Mouse (Mus musculus): ENCODE measurements around the gene Fabp3. TPM values are rescaled to one million over a fixed set of nuclear protein-coding genes. Genes with fewer than 3 reads are reported as not detected.
A peak's percentile ranks its signal among the peaks of the same experiment; 100 is the strongest.

The Fabp3 gene
- polyA plus RNA-seq, 1 experiment from 2014 or later: 7.2 TPM

- Histone ChIP-seq H3K9me3 (replicated peaks) (no peaks in the 10 kb centered on the region), H3K27me3 (ENCODE audit: low read depth, poor library complexity, severe bottlenecking) (peaks cover 72% of the 10 kb centered on the region)
- under 1% methylated on average over 62 of the region's 62 CpGs for WGBS
Measured at GRCm38 (mm10) chr4:130275016-130275822, 33.2 kb upstream of the Fabp3 start.

GRCm38 (mm10) chr4:130275823-130276105 lies 32.6 kb upstream of the Fabp3 start:
- Histone ChIP-seq H3K27ac (replicated peaks) (peak overlapping the region; percentile 96), H3K4me3 (peak overlapping the region; percentile 83), H3K4me1 (peaks cover 41% of the 10 kb centered on the region), H3K27me3 (ENCODE audit: low read depth, poor library complexity, severe bottlenecking) (peaks cover 72% of the 10 kb centered on the region), H3K36me3 (0 out of 2 replicates have a peak, but pooled peaks cover 4% of the 10 kb centered on the region), H3K9me3 (replicated peaks) (no peaks in the 10 kb centered on the region)
- 55% methylated on average over 5 of the region's 5 CpGs for WGBS
- DNase-seq (ENCODE audit: low spot score): no peak

More at GRCm38 (mm10) chr4:130275016-130275822, 33.2 kb upstream of the Fabp3 start:
- H3K4me1 ChIP-seq: peaks cover 41% of the 10 kb centered on the region
- peak overlapping the region; percentile 83 for H3K4me3 ChIP-seq
- DNase-seq (ENCODE audit: low spot score): peak; percentile 69
- peak overlapping the region; percentile 96 for H3K27ac ChIP-seq (replicated peaks)
- H3K36me3 ChIP-seq: 0 out of 2 replicates have a peak, but pooled peaks cover 4% of the 10 kb centered on the region

- Histone ChIP-seq H3K36me3 (no peaks in the 10 kb centered on the region), H3K4me1 (peaks cover 41% of the 10 kb centered on the region), H3K27ac (replicated peaks) (no peak overlapping the region), H3K9me3 (replicated peaks) (no peaks in the 10 kb centered on the region), H3K4me3 (no peak overlapping the region), H3K27me3 (ENCODE audit: low read depth, poor library complexity, severe bottlenecking) (peaks cover 70% of the 10 kb centered on the region)
- WGBS: 69% methylated on average over 7 of the region's 7 CpGs
- no peak for DNase-seq (ENCODE audit: low spot score)
Measured at GRCm38 (mm10) chr4:130276573-130277176, 31.7 kb upstream of the Fabp3 start.

DNA sequence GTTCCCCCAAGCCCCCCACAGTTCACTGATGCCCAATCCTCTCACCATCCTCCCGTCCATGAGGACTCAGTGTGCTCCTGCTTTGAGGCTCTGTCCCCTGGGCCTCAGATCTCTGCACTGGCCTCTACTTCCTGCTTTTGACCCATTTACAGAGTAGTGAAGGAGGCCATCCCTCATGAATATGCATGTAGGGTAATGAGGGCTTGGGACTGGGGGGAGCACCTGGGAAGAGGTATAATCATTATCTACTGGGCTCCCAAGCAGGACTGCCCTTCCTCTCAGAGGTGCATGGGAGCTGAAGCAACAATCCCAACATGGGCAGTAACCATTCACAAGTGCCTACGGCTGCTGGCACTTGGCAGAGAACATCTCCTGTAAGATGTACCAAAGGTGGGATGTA lies 29.3 kb upstream of the Fabp3 start, which contains the start of gene Serinc2:
Serinc2 (minus strand) TSS at position 101 of the 400 bp plus-strand sequence.
- Histone ChIP-seq H3K27me3 (ENCODE audit: low read depth, poor library complexity, severe bottlenecking) (peaks cover 54% of the 10 kb centered on the region), H3K9me3 (replicated peaks) (no peaks in the 10 kb centered on the region), H3K36me3 (no peaks in the 10 kb centered on the region), H3K4me1 (peaks cover 27% of the 10 kb centered on the region), H3K27ac (replicated peaks) (no peak within 1 kb of the TSS), H3K4me3 (no peak within 1 kb of the TSS)
- WGBS: 67% methylated on average over 2 of the region's 2 CpGs
- no peak for DNase-seq (ENCODE audit: low spot score)

GRCm38 (mm10) chr4:130282856-130283255 lies 25.5 kb upstream of the Fabp3 start:
- H3K27me3 ChIP-seq (ENCODE audit: low read depth, poor library complexity, severe bottlenecking): peaks cover 29% of the 10 kb centered on the region
- H3K9me3 ChIP-seq (replicated peaks): no peaks in the 10 kb centered on the region
- H3K36me3 ChIP-seq: no peaks in the 10 kb centered on the region
- H3K4me3 ChIP-seq: no peak overlapping the region
- H3K27ac ChIP-seq (replicated peaks): no peak overlapping the region
- no peaks in the 10 kb centered on the region for H3K4me1 ChIP-seq
- WGBS: 79% methylated on average over 5 of the region's 5 CpGs
- DNase-seq (ENCODE audit: low spot score): no peak

DNA sequence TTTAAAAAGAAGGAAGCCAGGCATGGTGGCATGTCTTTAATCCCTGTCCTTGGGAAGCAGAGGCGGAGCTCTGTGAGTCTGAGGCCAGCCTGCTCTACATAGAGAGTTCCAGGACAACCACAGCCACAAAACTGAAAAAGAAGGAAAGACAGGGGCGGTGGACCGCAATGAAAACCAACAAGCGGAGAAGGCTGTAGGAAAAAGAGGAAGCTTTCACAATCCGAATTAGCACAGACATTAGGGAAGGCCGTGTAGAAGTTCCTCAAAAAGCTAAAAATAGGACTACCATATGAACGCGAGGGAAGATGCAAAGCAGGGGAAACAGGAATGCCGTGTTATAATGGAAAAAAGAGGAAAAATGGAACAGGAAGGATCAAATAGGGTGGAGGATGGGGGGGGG lies 24.6 kb upstream of the Fabp3 start:
- 89% methylated on average over 9 of the region's 9 CpGs for WGBS
- no peaks in the 10 kb centered on the region for H3K4me1 ChIP-seq

DNA sequence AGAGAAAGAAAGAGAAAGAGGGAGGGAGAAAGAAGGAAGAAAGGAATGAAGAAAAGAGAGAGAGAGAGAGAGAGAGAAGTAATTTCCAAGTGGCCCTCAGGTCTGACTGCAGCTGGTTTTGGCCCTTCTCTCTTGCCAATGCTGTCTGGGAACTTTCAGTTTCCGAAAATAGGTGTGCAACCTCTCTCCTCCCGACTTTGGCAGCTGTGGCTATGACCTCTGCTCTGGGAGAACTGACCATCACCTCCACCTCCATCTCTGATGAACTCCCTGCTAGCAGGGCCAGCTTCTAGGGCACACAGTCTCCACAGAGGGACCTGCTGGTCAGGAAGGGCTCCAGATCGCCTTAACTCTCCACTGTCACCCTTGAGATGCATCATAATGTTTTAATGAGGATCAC lies 21.9 kb upstream of the Fabp3 start:
- Histone ChIP-seq H3K4me1 (no peaks in the 10 kb centered on the region), H3K9me3 (replicated peaks) (no peaks in the 10 kb centered on the region), H3K4me3 (no peak overlapping the region), H3K27me3 (ENCODE audit: low read depth, poor library complexity, severe bottlenecking) (0 out of 2 replicates have a peak, but pooled peaks cover 8% of the 10 kb centered on the region), H3K36me3 (no peaks in the 10 kb centered on the region), H3K27ac (replicated peaks) (no peak overlapping the region)
- DNase-seq (ENCODE audit: low spot score): no peak
- 54% methylated on average over 3 of the region's 3 CpGs for WGBS

More for the DNA sequence above, 24.6 kb upstream of the Fabp3 start:
- H3K9me3 ChIP-seq (replicated peaks): no peaks in the 10 kb centered on the region
- DNase-seq (ENCODE audit: low spot score): no peak
- H3K36me3 ChIP-seq: no peaks in the 10 kb centered on the region
- no peak overlapping the region for H3K27ac ChIP-seq (replicated peaks)
- 0 out of 2 replicates have a peak, but pooled peaks cover 20% of the 10 kb centered on the region for H3K27me3 ChIP-seq (ENCODE audit: low read depth, poor library complexity, severe bottlenecking)
- H3K4me3 ChIP-seq: no peak overlapping the region

- Histone ChIP-seq H3K27ac (replicated peaks) (no peak overlapping the region), H3K36me3 (no peaks in the 10 kb centered on the region), H3K27me3 (ENCODE audit: low read depth, poor library complexity, severe bottlenecking) (0 out of 2 replicates have a peak, but pooled peaks cover 8% of the 10 kb centered on the region), H3K9me3 (replicated peaks) (no peaks in the 10 kb centered on the region), H3K4me1 (no peaks in the 10 kb centered on the region), H3K4me3 (no peak overlapping the region)
- DNase-seq (ENCODE audit: low spot score): no peak
- 81% methylated on average over 3 of the region's 3 CpGs for WGBS
Measured at GRCm38 (mm10) chr4:130289824-130290223, 18.6 kb upstream of the Fabp3 start.

GRCm38 (mm10) chr4:130292271-130292670 lies 16.1 kb upstream of the Fabp3 start:
- 0 out of 2 replicates have a peak, but pooled peaks cover 3% of the 10 kb centered on the region for H3K27me3 ChIP-seq (ENCODE audit: low read depth, poor library complexity, severe bottlenecking)
- no peak overlapping the region for H3K27ac ChIP-seq (replicated peaks)
- H3K4me1 ChIP-seq: peaks cover 5% of the 10 kb centered on the region; the same call in 1 of the 2 replicates
- H3K36me3 ChIP-seq: no peaks in the 10 kb centered on the region
- H3K9me3 ChIP-seq (replicated peaks): no peaks in the 10 kb centered on the region
- H3K4me3 ChIP-seq: no peak overlapping the region
- 7% methylated on average over 4 of the region's 4 CpGs for WGBS
- peak; percentile 84 for DNase-seq (ENCODE audit: low spot score)

GRCm38 (mm10) chr4:130294513-130294912 lies 13.9 kb upstream of the Fabp3 start:
- peaks cover 5% of the 10 kb centered on the region; the same call in 1 of the 2 replicates for H3K4me1 ChIP-seq
- no peak for DNase-seq (ENCODE audit: low spot score)
- 88% methylated on average over 8 of the region's 8 CpGs for WGBS

DNA sequence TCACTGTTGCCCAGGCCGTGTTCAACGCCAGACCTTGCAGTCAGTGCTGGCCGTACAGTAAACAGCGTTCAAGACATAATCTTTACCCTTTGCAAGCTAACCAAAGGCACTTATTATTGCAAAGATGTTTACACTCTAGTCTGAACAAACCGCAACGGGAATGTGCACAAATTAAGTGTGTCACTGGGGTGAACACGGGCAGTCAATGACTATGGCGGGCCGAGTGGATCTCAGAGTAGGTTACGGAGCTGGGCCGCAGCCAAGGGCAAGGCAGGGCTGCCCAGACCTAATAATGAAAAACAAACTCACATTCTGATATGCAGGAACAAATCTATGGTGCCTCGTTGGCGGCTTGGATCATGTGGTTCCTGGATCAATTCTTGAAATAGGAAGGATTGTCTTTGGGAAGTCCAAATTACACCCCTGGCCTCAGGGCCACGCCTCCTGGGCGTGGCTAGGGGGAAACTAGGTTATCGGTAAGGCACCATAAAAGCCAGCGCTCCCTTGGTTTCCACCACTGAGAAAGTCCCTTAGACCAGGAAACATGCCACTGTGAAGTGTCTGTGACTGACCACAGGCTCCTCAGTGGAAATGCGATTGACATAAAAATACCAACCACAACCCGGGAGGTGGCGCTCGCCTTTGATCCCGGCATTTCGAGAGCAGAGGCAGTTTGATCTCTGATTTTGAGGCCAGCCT lies 13.2 kb upstream of the Fabp3 start:
- no peak overlapping the region for H3K27ac ChIP-seq (replicated peaks)
- 62% methylated on average over 23 of the region's 23 CpGs for WGBS
- no peak for DNase-seq (ENCODE audit: low spot score)
- no peaks in the 10 kb centered on the region for H3K9me3 ChIP-seq (replicated peaks)
- no peaks in the 10 kb centered on the region for H3K36me3 ChIP-seq
- H3K4me3 ChIP-seq: no peak overlapping the region
- peaks cover 5% of the 10 kb centered on the region; the same call in 1 of the 2 replicates for H3K4me1 ChIP-seq
- H3K27me3 ChIP-seq (ENCODE audit: low read depth, poor library complexity, severe bottlenecking): no peaks in the 10 kb centered on the region

More at GRCm38 (mm10) chr4:130294513-130294912, 13.9 kb upstream of the Fabp3 start:
- no peak overlapping the region for H3K4me3 ChIP-seq
- no peaks in the 10 kb centered on the region for H3K9me3 ChIP-seq (replicated peaks)
- no peak overlapping the region for H3K27ac ChIP-seq (replicated peaks)
- no peaks in the 10 kb centered on the region for H3K36me3 ChIP-seq
- H3K27me3 ChIP-seq (ENCODE audit: low read depth, poor library complexity, severe bottlenecking): no peaks in the 10 kb centered on the region

DNA sequence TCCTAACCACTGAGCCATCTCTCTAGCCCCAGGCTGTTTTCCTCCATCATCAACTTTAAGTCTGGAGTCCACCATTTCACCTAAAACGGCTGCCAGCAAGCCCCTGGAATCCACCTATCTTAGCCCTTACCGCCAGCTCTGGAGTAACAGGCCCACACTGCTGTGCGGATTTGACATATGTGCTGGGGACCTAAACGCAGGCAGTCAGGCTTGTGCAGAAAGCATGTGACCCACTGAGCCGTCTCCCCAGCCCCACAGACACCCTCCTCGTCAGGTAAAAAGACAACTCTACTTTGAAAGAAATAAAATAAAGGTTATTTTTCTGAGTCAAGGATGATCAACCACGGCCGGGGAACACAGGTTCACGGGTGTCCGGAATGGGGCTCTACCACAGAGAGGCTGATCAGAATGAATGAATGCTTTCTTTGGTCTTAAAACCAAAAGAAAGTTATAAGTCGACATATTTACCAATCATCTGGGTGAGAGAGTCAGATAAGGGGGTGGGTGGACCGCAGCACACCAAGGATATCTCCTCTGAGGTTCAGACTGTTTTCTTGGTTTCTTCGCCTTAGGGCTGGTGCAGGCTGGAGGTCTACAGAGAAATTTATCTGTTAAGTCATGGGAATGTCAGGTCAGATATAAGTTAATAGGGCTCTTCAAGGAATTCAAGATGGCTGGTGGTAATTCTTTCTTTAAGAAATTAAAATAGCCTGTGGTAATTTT lies 12.0 kb upstream of the Fabp3 start:
- WGBS: 86% methylated on average over 13 of the region's 13 CpGs
- no peak for DNase-seq (ENCODE audit: low spot score)
- Histone ChIP-seq H3K36me3 (no peaks in the 10 kb centered on the region), H3K4me3 (no peak overlapping the region), H3K27ac (replicated peaks) (no peak overlapping the region), H3K4me1 (peaks cover 5% of the 10 kb centered on the region; the same call in 1 of the 2 replicates), H3K27me3 (ENCODE audit: low read depth, poor library complexity, severe bottlenecking) (no peaks in the 10 kb centered on the region; the same call in 1 of the 2 replicates), H3K9me3 (replicated peaks) (no peaks in the 10 kb centered on the region)

Measured in midbrain, embryonic 10.5 days (tissue).